29 mouse cellular contexts compared by ENCODE assay signal in genomic region chr8:86852491-86852890, GRCm38 (mm10). TPM values are rescaled to one million over a fixed set of nuclear protein-coding genes. Genes with fewer than 3 reads are reported as not detected.
DNase-seq lines count a peak whose midpoint lies in the region; ATAC-seq and TF ChIP-seq lines count a peak whose summit lies in the region.
"Had no signal": no experiment of that assay in that cellular context is flagged by ENCODE, and none has a peak within 500 bp of the region (broad histone marks: within the 10 kb centered on the region; RNA-seq: fewer than 3 reads in every experiment).

No protein-coding gene starts in this region.

- no peak overlapping the region for H3K9ac ChIP-seq in forebrain, embryonic 12.5 days
- 0 out of 2 replicates have a peak overlapping the region, but pooled peaks have one; percentile 44 for H3K9ac ChIP-seq in heart, embryonic 12.5 days
- H3K9ac ChIP-seq in midbrain, postnatal 0 days (replicated peaks; ENCODE audit: low read length, poor library complexity, severe bottlenecking): no peak overlapping the region
- H3K9ac ChIP-seq: embryonic facial prominence, embryonic 15.5 days; forebrain, embryonic 15.5 days; limb, embryonic 13.5 days; liver, embryonic 13.5 days; neural tube, embryonic 15.5 days had no signal

- no peak overlapping the region for H3K4me2 ChIP-seq in forebrain, embryonic 12.5 days
- no peak overlapping the region for H3K4me2 ChIP-seq in heart, embryonic 12.5 days
- no peak overlapping the region for H3K4me2 ChIP-seq in midbrain, postnatal 0 days (ENCODE audit: low read depth, low read length, poor library complexity, severe bottlenecking)
- H3K4me2 ChIP-seq: embryonic facial prominence, embryonic 15.5 days; forebrain, embryonic 15.5 days; limb, embryonic 13.5 days; liver, embryonic 13.5 days; neural tube, embryonic 15.5 days had no signal

- peaks cover 38% of the 10 kb centered on the region for H3K4me1 ChIP-seq in forebrain, embryonic 10.5 days
- H3K4me1 ChIP-seq in forebrain, embryonic 12.5 days: peaks cover 26% of the 10 kb centered on the region
- peaks cover 22% of the 10 kb centered on the region for H3K4me1 ChIP-seq in heart, embryonic 12.5 days (replicated peaks)
- H3K4me1 ChIP-seq in midbrain, embryonic 10.5 days: peaks cover 42% of the 10 kb centered on the region
- H3K4me1 ChIP-seq in midbrain, postnatal 0 days (ENCODE audit: insufficient read depth, low read length): no peaks in the 10 kb centered on the region

- no peaks in the 10 kb centered on the region for H3K27me3 ChIP-seq in forebrain, embryonic 10.5 days (ENCODE audit: poor library complexity, severe bottlenecking)
- no peaks in the 10 kb centered on the region for H3K27me3 ChIP-seq in forebrain, embryonic 12.5 days
- no peaks in the 10 kb centered on the region for H3K27me3 ChIP-seq in heart, embryonic 12.5 days (replicated peaks)
- no peaks in the 10 kb centered on the region for H3K27me3 ChIP-seq in midbrain, embryonic 10.5 days (ENCODE audit: low read depth, poor library complexity, severe bottlenecking)
- no peaks in the 10 kb centered on the region for H3K27me3 ChIP-seq in midbrain, postnatal 0 days (ENCODE audit: insufficient read depth, low read length)
- H3K27me3 ChIP-seq: embryonic facial prominence, embryonic 15.5 days; forebrain, embryonic 15.5 days; limb, embryonic 13.5 days; liver, embryonic 13.5 days; megakaryocyte, embryonic 14.5 days; neural tube, embryonic 15.5 days had no signal

- no peak overlapping the region for H3K4me3 ChIP-seq in forebrain, embryonic 10.5 days
- no peak overlapping the region for H3K4me3 ChIP-seq in forebrain, embryonic 12.5 days (replicated peaks)
- no peak overlapping the region for H3K4me3 ChIP-seq in heart, embryonic 12.5 days
- H3K4me3 ChIP-seq in midbrain, embryonic 10.5 days: no peak overlapping the region
- H3K4me3 ChIP-seq in midbrain, postnatal 0 days (ENCODE audit: low read depth, low read length): no peak overlapping the region
- H3K4me3 ChIP-seq: embryonic facial prominence, embryonic 10.5 days; embryonic facial prominence, embryonic 15.5 days; forebrain, embryonic 15.5 days; hindbrain, embryonic 10.5 days; limb, embryonic 13.5 days; liver, embryonic 13.5 days; neural tube, embryonic 15.5 days had no signal

- 92% methylated on average over 3 of the region's 3 CpGs for WGBS in forebrain, embryonic 10.5 days
- 95% methylated on average over 3 of the region's 3 CpGs for WGBS in forebrain, embryonic 12.5 days
- 87% methylated on average over 3 of the region's 3 CpGs for WGBS in heart, embryonic 12.5 days
- WGBS in midbrain, embryonic 10.5 days: 89% methylated on average over 3 of the region's 3 CpGs
- WGBS in midbrain, postnatal 0 days: 88% methylated on average over 3 of the region's 3 CpGs

- no peak for ATAC-seq in forebrain, embryonic 12.5 days (ENCODE audit: low FRiP score)
- no peak for ATAC-seq in heart, embryonic 12.5 days (ENCODE audit: insufficient number of reproducible peaks, low FRiP score)
- ATAC-seq in midbrain, postnatal 0 days (ENCODE audit: low FRiP score): no peak
- ATAC-seq: forebrain, embryonic 15.5 days; hindbrain, postnatal 0 days; intestine, embryonic 16.5 days; lung, postnatal 0 days had no signal

- TF ChIP-seq CTCF in midbrain, postnatal 0 days (IDR thresholded peaks at IDR 0.05): no peak

- H3K27ac ChIP-seq in forebrain, embryonic 10.5 days: 0 out of 2 replicates have a peak overlapping the region, but pooled peaks have one; percentile 41
- no peak overlapping the region for H3K27ac ChIP-seq in forebrain, embryonic 12.5 days
- H3K27ac ChIP-seq in heart, embryonic 12.5 days (ENCODE audit: poor library complexity, severe bottlenecking): peak overlapping the region; percentile 55
- H3K27ac ChIP-seq in midbrain, embryonic 10.5 days (replicated peaks): peak overlapping the region; percentile 68; the same call in 1 of the 2 replicates
- no peak overlapping the region for H3K27ac ChIP-seq in midbrain, postnatal 0 days (ENCODE audit: low read depth, low read length)
- H3K27ac ChIP-seq: embryonic facial prominence, embryonic 10.5 days; embryonic facial prominence, embryonic 15.5 days; forebrain, embryonic 15.5 days; hindbrain, postnatal 0 days; kidney, postnatal 0 days; limb, embryonic 13.5 days; liver, embryonic 13.5 days; neural tube, embryonic 15.5 days had no signal

- no peaks in the 10 kb centered on the region for H3K9me3 ChIP-seq in forebrain, embryonic 10.5 days
- H3K9me3 ChIP-seq in forebrain, embryonic 12.5 days: no peaks in the 10 kb centered on the region
- H3K9me3 ChIP-seq in heart, embryonic 12.5 days (replicated peaks): no peaks in the 10 kb centered on the region
- H3K9me3 ChIP-seq in midbrain, embryonic 10.5 days (replicated peaks): no peaks in the 10 kb centered on the region
- no peaks in the 10 kb centered on the region for H3K9me3 ChIP-seq in midbrain, postnatal 0 days (ENCODE audit: low read length)
- H3K9me3 ChIP-seq: embryonic facial prominence, embryonic 10.5 days; embryonic facial prominence, embryonic 15.5 days; forebrain, embryonic 15.5 days; G1E; hindbrain, embryonic 10.5 days; limb, embryonic 13.5 days; liver, embryonic 13.5 days; megakaryocyte, embryonic 14.5 days; neural tube, embryonic 15.5 days had no signal

- no peak for DNase-seq in forebrain, embryonic 10.5 days (ENCODE audit: extremely low spot score, low spot score)
- no peak for DNase-seq in heart, postnatal 4 days
- no peak for DNase-seq in midbrain, embryonic 10.5 days (ENCODE audit: low spot score)
- DNase-seq in midbrain, postnatal 0 days (ENCODE audit: low spot score): no peak
- DNase-seq in induced T-regulatory cell, adult 2 months (ENCODE audit: low read depth): peak; percentile 68
- DNase-seq: adrenal gland, adult 8-10 months; cerebellum, adult 8-10 months; cerebellum, postnatal 25 days; gastrocnemius, postnatal 10 days; kidney, adult 8-10 months; kidney, postnatal 4 days; liver, embryonic 13.5 days; lung, adult 18-20 months; lung, postnatal 4 days; right cerebral cortex, postnatal 14 days had no signal

- peaks cover 71% of the 10 kb centered on the region for H3K36me3 ChIP-seq in forebrain, embryonic 10.5 days (replicated peaks)
- H3K36me3 ChIP-seq in forebrain, embryonic 12.5 days (replicated peaks): peaks cover 11% of the 10 kb centered on the region
- H3K36me3 ChIP-seq in heart, embryonic 12.5 days: peaks cover 35% of the 10 kb centered on the region
- H3K36me3 ChIP-seq in midbrain, embryonic 10.5 days: peaks cover 47% of the 10 kb centered on the region
- H3K36me3 ChIP-seq in midbrain, postnatal 0 days (ENCODE audit: insufficient read depth, low read length): peaks cover 13% of the 10 kb centered on the region
- H3K36me3 ChIP-seq: forebrain, embryonic 15.5 days had no signal

RNA-seq across cellular contexts. Expression of gene N4bp1, which starts 32.6 kb away (rescaled TPM):
- 9.5 and 10.6 TPM in 2 replicates for polyA plus RNA-seq in forebrain, embryonic 10.5 days (2016; fragmentation: Nextera tagmentation; extraction: Ambion mirVana)
- 12.4 and 12.7 TPM in 2 replicates for polyA plus RNA-seq in forebrain, embryonic 12.5 days (2016; fragmentation: Nextera tagmentation; extraction: Ambion mirVana)
- polyA plus RNA-seq in heart, embryonic 12.5 days (2016; fragmentation: Nextera tagmentation; extraction: Ambion mirVana): 8.5 and 9.7 TPM in 2 replicates
- 10 to 100 TPM; 23.3 to 24.0 TPM for total RNA-seq in heart, postnatal 4 days (2021)
- polyA plus RNA-seq in midbrain, embryonic 10.5 days (2016; fragmentation: Nextera tagmentation; extraction: Ambion mirVana): 9.2 and 9.7 TPM in 2 replicates
- total RNA-seq in midbrain, postnatal 0 days (2014; rRNA removed): 16.0 and 16.8 TPM in 2 replicates
- 4.7 and 5.8 TPM in 2 replicates for polyA plus RNA-seq in midbrain, postnatal 0 days (2015; fragmentation: Nextera tagmentation; extraction: Ambion mirVana)

Comparison
In these comparisons a context has a peak if more than half of its experiments do, and no peak if none do; other contexts are left out.
1. H3K27ac ChIP-seq: peak in forebrain, embryonic 10.5 days (single experiment), heart, embryonic 12.5 days (single experiment) and midbrain, embryonic 10.5 days (single experiment); none in forebrain, embryonic 12.5 days (single experiment) and midbrain, postnatal 0 days (single experiment).